Mouse (Mus musculus) bone marrow, adult 2 months (tissue): ENCODE measurements around the gene Fam53a.

Experiments
- CTCF ChIP-seq: fragments of 200-500 bp; IDR thresholded peaks from 2 replicates; pipeline ENCODE4 v1.5.1; 2011; ENCODE audit warnings: low read length, control low read depth; ENCODE audit not compliant: control insufficient read depth, insufficient read depth
- POLR2A ChIP-seq: fragments of 200-500 bp; IDR thresholded peaks from 2 replicates; pipeline ENCODE4 v1.6.1; 2011; ENCODE audit warnings: low read depth, mild to moderate bottlenecking, control low read depth, low read length, borderline replicate concordance; ENCODE audit not compliant: control insufficient read depth

- TF ChIP-seq POLR2A (no peak), CTCF (no peak)
Observed at GRCm38 (mm10) chr5:33656739-33657138, 27.3 kb upstream of the Fam53a start.
